Mouse (Mus musculus): ENCODE results near the gene Havcr1. TPM values are rescaled to one million over a fixed set of nuclear protein-coding genes. Genes with fewer than 3 reads are reported as not detected.
"Not testable (repeated sequence)": the region's sequence is repeated elsewhere in the genome, so short reads cannot be mapped to it uniquely, and the experiment has no call there.

Havcr1 gene
- polyA plus RNA-seq, 1 experiment from 2014 or later: not detected

- Histone ChIP-seq H3K9ac (no peak overlapping the region), H3K4me1 (replicated peaks) (no peaks in the 10 kb centered on the region), H3K4me3 (no peak overlapping the region), H3K9me3 (no peaks in the 10 kb centered on the region), H3K27ac (no peak overlapping the region), H3K4me2 (no peak overlapping the region), H3K36me3 (no peaks in the 10 kb centered on the region), H3K27me3 (no peaks in the 10 kb centered on the region)
- ATAC-seq (ENCODE audit: low FRiP score): no peak
- WGBS: 75% methylated on average over 3 of the region's 3 CpGs
These were observed 6.8 kb downstream of the Havcr1 start for GRCm38 (mm10) chr11:46741716-46742115.

GRCm38 (mm10) chr11:46747996-46748395 lies 13.1 kb downstream of the Havcr1 start:
- Histone ChIP-seq H3K36me3 (no peaks in the 10 kb centered on the region), H3K9ac (no peak overlapping the region), H3K27ac (no peak overlapping the region), H3K4me1 (replicated peaks) (no peaks in the 10 kb centered on the region), H3K4me2 (no peak overlapping the region), H3K4me3 (no peak overlapping the region), H3K27me3 (0 out of 2 replicates have a peak, but pooled peaks cover 1% of the 10 kb centered on the region), H3K9me3 (no peaks in the 10 kb centered on the region)
- no peak for ATAC-seq (ENCODE audit: low FRiP score)
- WGBS: 73% methylated on average over 2 of the region's 2 CpGs

- Histone ChIP-seq H3K9me3 (no peaks in the 10 kb centered on the region), H3K4me1 (replicated peaks) (no peaks in the 10 kb centered on the region), H3K36me3 (no peaks in the 10 kb centered on the region), H3K9ac (no peak overlapping the region), H3K4me2 (no peak overlapping the region), H3K27ac (no peak overlapping the region), H3K27me3 (0 out of 2 replicates have a peak, but pooled peaks cover 2% of the 10 kb centered on the region), H3K4me3 (no peak overlapping the region)
- 86% methylated on average over 2 of the region's 2 CpGs for WGBS
- no peak for ATAC-seq (ENCODE audit: low FRiP score)
These were observed 18.8 kb downstream of the Havcr1 start for GRCm38 (mm10) chr11:46753662-46754061.

- H3K36me3 ChIP-seq: no peaks in the 10 kb centered on the region
- 0 out of 2 replicates have a peak, but pooled peaks cover 2% of the 10 kb centered on the region for H3K27me3 ChIP-seq
- no peaks in the 10 kb centered on the region for H3K4me1 ChIP-seq (replicated peaks)
- 76% methylated on average over 4 of the region's 4 CpGs for WGBS
- H3K27ac ChIP-seq: no peak overlapping the region
- H3K4me3 ChIP-seq: no peak overlapping the region
- no peak overlapping the region for H3K9ac ChIP-seq
- peak; percentile 52; the same call in 1 of the 2 replicates for ATAC-seq (ENCODE audit: low FRiP score)
- H3K9me3 ChIP-seq: no peaks in the 10 kb centered on the region
- H3K4me2 ChIP-seq: no peak overlapping the region
These were observed 19.8 kb downstream of the Havcr1 start for GRCm38 (mm10) chr11:46754669-46755068.

GRCm38 (mm10) chr11:46755714-46756113 lies 20.8 kb downstream of the Havcr1 start:
- not testable (repeated sequence) for H3K27ac ChIP-seq; H3K9ac ChIP-seq; H3K27me3 ChIP-seq; H3K9me3 ChIP-seq; H3K36me3 ChIP-seq; ATAC-seq (ENCODE audit: low FRiP score); H3K4me2 ChIP-seq; H3K4me3 ChIP-seq; H3K4me1 ChIP-seq (replicated peaks)
- 88% methylated on average over 6 of the region's 6 CpGs for WGBS

- H3K4me2 ChIP-seq: no peak overlapping the region
- no peak for ATAC-seq (ENCODE audit: low FRiP score)
- H3K36me3 ChIP-seq: no peaks in the 10 kb centered on the region
- no peak overlapping the region for H3K27ac ChIP-seq
- 78% methylated on average over 3 of the region's 3 CpGs for WGBS
- H3K4me3 ChIP-seq: no peak overlapping the region
- H3K9me3 ChIP-seq: no peaks in the 10 kb centered on the region
- H3K9ac ChIP-seq: no peak overlapping the region
- no peaks in the 10 kb centered on the region for H3K27me3 ChIP-seq
- no peaks in the 10 kb centered on the region for H3K4me1 ChIP-seq (replicated peaks)
These were observed 42.0 kb downstream of the Havcr1 start for GRCm38 (mm10) chr11:46776879-46777278.

- Histone ChIP-seq H3K4me2 (no peak overlapping the region), H3K27me3 (no peaks in the 10 kb centered on the region), H3K4me1 (replicated peaks) (no peaks in the 10 kb centered on the region), H3K27ac (no peak overlapping the region), H3K9ac (no peak overlapping the region), H3K4me3 (no peak overlapping the region), H3K36me3 (no peaks in the 10 kb centered on the region), H3K9me3 (no peaks in the 10 kb centered on the region)
- no peak for ATAC-seq (ENCODE audit: low FRiP score)
- WGBS: 88% methylated on average over 2 of the region's 2 CpGs
These were observed 44.9 kb downstream of the Havcr1 start for GRCm38 (mm10) chr11:46779811-46780210.

- no peak overlapping the region for H3K4me2 ChIP-seq
- H3K4me3 ChIP-seq: no peak overlapping the region
- H3K9ac ChIP-seq: no peak overlapping the region
- no peaks in the 10 kb centered on the region for H3K4me1 ChIP-seq (replicated peaks)
- no peaks in the 10 kb centered on the region for H3K9me3 ChIP-seq
- no peak overlapping the region for H3K27ac ChIP-seq
- 93% methylated on average over 2 of the region's 2 CpGs for WGBS
- no peak for ATAC-seq (ENCODE audit: low FRiP score)
- no peaks in the 10 kb centered on the region for H3K36me3 ChIP-seq
- no peaks in the 10 kb centered on the region for H3K27me3 ChIP-seq
These were observed 69.6 kb downstream of the Havcr1 start for GRCm38 (mm10) chr11:46804440-46804839.

GRCm38 (mm10) chr11:46810511-46810910 lies 75.6 kb downstream of the Havcr1 start, which contains the start of gene Timd4:
Timd4 (plus strand) TSS chr11:46810800.
- Histone ChIP-seq H3K4me3 (no peak within 1 kb of the TSS), H3K4me1 (replicated peaks) (no peaks in the 10 kb centered on the region), H3K27ac (no peak within 1 kb of the TSS), H3K9me3 (no peaks in the 10 kb centered on the region), H3K27me3 (no peaks in the 10 kb centered on the region), H3K36me3 (no peaks in the 10 kb centered on the region), H3K4me2 (no peak within 1 kb of the TSS), H3K9ac (no peak within 1 kb of the TSS)
- WGBS: 90% methylated on average over 5 of the region's 5 CpGs
- no peak for ATAC-seq (ENCODE audit: low FRiP score)

- no peaks in the 10 kb centered on the region for H3K9me3 ChIP-seq
- no peak overlapping the region for H3K4me2 ChIP-seq
- H3K4me1 ChIP-seq (replicated peaks): no peaks in the 10 kb centered on the region
- ATAC-seq (ENCODE audit: low FRiP score): no peak
- 88% methylated on average over 5 of the region's 5 CpGs for WGBS
- H3K4me3 ChIP-seq: no peak overlapping the region
- H3K27ac ChIP-seq: no peak overlapping the region
- no peaks in the 10 kb centered on the region for H3K27me3 ChIP-seq
- H3K36me3 ChIP-seq: no peaks in the 10 kb centered on the region
- no peak overlapping the region for H3K9ac ChIP-seq
These were observed 82.8 kb downstream of the Havcr1 start for GRCm38 (mm10) chr11:46817692-46818091.

- 61% methylated on average over 4 of the region's 4 CpGs for WGBS
- H3K4me1 ChIP-seq (replicated peaks): no peaks in the 10 kb centered on the region
- no peaks in the 10 kb centered on the region for H3K9me3 ChIP-seq
- no peak overlapping the region for H3K27ac ChIP-seq
- H3K9ac ChIP-seq: no peak overlapping the region
- no peaks in the 10 kb centered on the region for H3K36me3 ChIP-seq
- H3K27me3 ChIP-seq: no peaks in the 10 kb centered on the region
- no peak for ATAC-seq (ENCODE audit: low FRiP score)
- no peak overlapping the region for H3K4me3 ChIP-seq
- no peak overlapping the region for H3K4me2 ChIP-seq
These were observed 85.0 kb downstream of the Havcr1 start for GRCm38 (mm10) chr11:46819930-46820329.

Measured in hindbrain, embryonic 13.5 days (tissue).